ENCODE assay signal across 8 mouse cellular contexts in genomic region chr2:168980859-168981258, GRCm38 (mm10). TPM values are rescaled to one million over a fixed set of nuclear protein-coding genes. Genes with fewer than 3 reads are reported as not detected.
A peak's percentile ranks its signal among the peaks of the same experiment; 100 is the strongest.
DNase-seq lines count a peak whose midpoint lies in the region; ATAC-seq and TF ChIP-seq lines count a peak whose summit lies in the region.

No protein-coding gene starts in this region.

- peak overlapping the region; percentile 24 for H3K4me3 ChIP-seq in erythroblast, embryonic 14.5 days (replicated peaks)
- peak overlapping the region; percentile 32 for H3K4me3 ChIP-seq in liver, embryonic 12.5 days
- no peak overlapping the region for H3K4me3 ChIP-seq in midbrain, postnatal 0 days (ENCODE audit: low read depth, low read length)

- TF ChIP-seq CTCF in midbrain, postnatal 0 days (IDR thresholded peaks at IDR 0.05) = peak; percentile 10; the same call in 1 of the 2 replicates

- WGBS in liver, embryonic 12.5 days (ENCODE audit: insufficient replicate concordance) = 34% methylated on average over 6 of the region's 6 CpGs
- 60% methylated on average over 6 of the region's 6 CpGs for WGBS in midbrain, postnatal 0 days

- no peak overlapping the region; the same call in 1 of the 2 replicates for H3K27ac ChIP-seq in liver, embryonic 12.5 days
- H3K27ac ChIP-seq in midbrain, postnatal 0 days (ENCODE audit: low read depth, low read length) = no peak overlapping the region

- peaks cover 4% of the 10 kb centered on the region for H3K4me1 ChIP-seq in erythroblast, embryonic 14.5 days (ENCODE audit: control insufficient read depth)
- H3K4me1 ChIP-seq in liver, embryonic 12.5 days = peaks cover 4% of the 10 kb centered on the region; the same call in 1 of the 2 replicates
- H3K4me1 ChIP-seq in midbrain, postnatal 0 days (ENCODE audit: insufficient read depth, low read length) = no peaks in the 10 kb centered on the region

- ATAC-seq in erythroblast, adult 5-6 weeks (replicated peaks; ENCODE audit: low FRiP score, poor library complexity, severe bottlenecking) = no peak
- ATAC-seq in liver, embryonic 12.5 days = peak; percentile 93
- peak; percentile 72; the same call in 1 of the 2 replicates for ATAC-seq in midbrain, postnatal 0 days (ENCODE audit: low FRiP score)

- H3K4me2 ChIP-seq in liver, embryonic 12.5 days = peak overlapping the region; percentile 50
- no peak overlapping the region for H3K4me2 ChIP-seq in midbrain, postnatal 0 days (ENCODE audit: low read depth, low read length, poor library complexity, severe bottlenecking)

- no peaks in the 10 kb centered on the region for H3K36me3 ChIP-seq in erythroblast, embryonic 14.5 days (ENCODE audit: control insufficient read depth)
- no peaks in the 10 kb centered on the region for H3K36me3 ChIP-seq in liver, embryonic 12.5 days
- H3K36me3 ChIP-seq in midbrain, postnatal 0 days (ENCODE audit: insufficient read depth, low read length) = no peaks in the 10 kb centered on the region

- peaks cover 7% of the 10 kb centered on the region for H3K9me3 ChIP-seq in erythroblast, embryonic 14.5 days (ENCODE audit: control insufficient read depth, low read length)
- H3K9me3 ChIP-seq in liver, embryonic 12.5 days (replicated peaks) = no peaks in the 10 kb centered on the region
- H3K9me3 ChIP-seq in midbrain, postnatal 0 days (ENCODE audit: low read length) = no peaks in the 10 kb centered on the region

- no peak overlapping the region for H3K9ac ChIP-seq in liver, embryonic 12.5 days
- H3K9ac ChIP-seq in midbrain, postnatal 0 days (replicated peaks; ENCODE audit: low read length, poor library complexity, severe bottlenecking) = no peak overlapping the region

- H3K27me3 ChIP-seq in erythroblast, embryonic 14.5 days (ENCODE audit: control insufficient read depth) = no peaks in the 10 kb centered on the region; the same call in 1 of the 2 replicates
- no peaks in the 10 kb centered on the region for H3K27me3 ChIP-seq in liver, embryonic 12.5 days (replicated peaks)
- no peaks in the 10 kb centered on the region for H3K27me3 ChIP-seq in midbrain, postnatal 0 days (ENCODE audit: insufficient read depth, low read length)

- peak; percentile 41 to 68 for DNase-seq in adrenal gland, postnatal 36 days
- DNase-seq in frontal cortex, postnatal 36 days (ENCODE audit: low spot score in 2 of 2) = peak; percentile 27 to 47
- DNase-seq in induced T-regulatory cell, adult 2 months (ENCODE audit: low read depth) = peak; percentile 35
- peak; percentile 63 for DNase-seq in midbrain, postnatal 0 days (ENCODE audit: low spot score)
- no peak for DNase-seq in adipocyte (ENCODE audit: low spot score)

RNA-seq across cellular contexts. Expression of gene Zfp64, which starts 25.5 kb away (rescaled TPM):
- polyA plus RNA-seq in erythroblast, embryonic 14.5 days (2012) = 1.3 and 1.5 TPM in 2 replicates
- 3.1 and 3.5 TPM in 2 replicates for total RNA-seq in erythroblast, adult 5-6 weeks (2015; ENCODE audit: low replicate concordance)
- total RNA-seq in erythroblast, adult 5-6 weeks (2017; ENCODE audit: low replicate concordance) = 4.2 and 4.3 TPM in 2 replicates
- 10 to 100 TPM; 16.9 to 18.4 TPM for total RNA-seq in adrenal gland, postnatal 36 days (2021)
- polyA plus RNA-seq in liver, embryonic 12.5 days (2016; fragmentation: Nextera tagmentation; extraction: Ambion mirVana) = 16.6 and 18.8 TPM in 2 replicates
- 37.9 and 57.7 TPM in 2 replicates for total RNA-seq in midbrain, postnatal 0 days (2014; rRNA removed)
- polyA plus RNA-seq in midbrain, postnatal 0 days (2015; fragmentation: Nextera tagmentation; extraction: Ambion mirVana) = 33.5 and 34.2 TPM in 2 replicates
